Mouse (Mus musculus) kidney, adult 18-20 months (tissue): Measurements from ENCODE around the gene Btbd17.

Experiments
- DNase-seq: peaks from one replicate; pipeline ENCODE4 v3.0.0; 2021

The Btbd17 gene

DNA sequence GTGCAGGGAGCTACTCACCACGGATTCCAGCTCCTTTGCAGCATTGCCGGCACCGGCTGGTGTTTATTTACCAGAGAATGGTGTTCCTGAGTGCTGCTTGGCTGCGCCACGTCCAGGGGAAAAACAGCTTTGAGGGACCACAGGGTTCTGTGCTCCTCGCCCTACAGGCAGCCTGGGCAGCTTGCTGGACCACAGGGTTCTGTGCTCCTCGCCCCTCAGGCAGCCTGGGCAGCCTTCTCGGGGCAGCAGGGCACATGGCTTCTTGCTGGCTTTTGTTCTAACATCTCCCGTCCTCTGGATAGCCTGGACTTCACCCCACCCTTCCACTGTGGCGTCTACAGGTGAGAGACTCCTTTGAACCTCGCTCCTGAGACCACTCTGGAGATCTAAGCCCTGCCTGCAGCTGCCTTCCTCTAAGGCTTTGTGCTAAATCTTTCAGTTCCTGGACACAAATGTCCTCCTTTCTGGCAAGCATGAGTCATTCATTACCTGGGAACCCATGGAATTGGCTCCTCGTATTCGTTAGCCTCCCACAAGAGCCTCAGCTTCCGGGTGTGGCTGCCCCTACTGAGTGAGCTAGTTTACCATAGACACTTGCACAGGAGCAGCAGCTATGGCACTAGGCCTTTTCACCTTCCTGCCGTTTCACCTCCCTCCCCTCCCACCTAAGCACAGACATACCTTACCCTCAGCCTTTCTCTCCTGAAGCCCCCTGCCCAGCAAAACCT lies 7.0 kb upstream of the Btbd17 start:
- no peak for DNase-seq

DNA sequence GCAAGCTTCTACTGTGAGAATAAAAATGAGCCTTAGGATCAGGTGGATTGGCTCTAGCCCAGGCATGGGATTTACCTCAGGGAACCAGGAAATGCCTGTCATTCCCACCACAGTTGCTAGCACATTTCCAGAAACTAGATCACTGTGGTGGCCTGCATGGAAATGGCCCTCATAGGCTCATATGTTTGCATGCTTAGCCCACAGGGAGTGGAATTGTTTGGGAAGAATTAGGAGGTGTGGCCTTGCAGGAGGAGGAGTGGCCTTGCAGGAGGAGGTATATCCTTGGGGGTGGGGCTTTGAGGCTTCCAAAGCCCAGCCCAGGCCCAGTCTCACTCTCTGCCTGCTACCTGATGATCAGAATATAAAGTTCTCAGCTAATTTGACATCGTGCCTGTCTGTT lies 6.2 kb upstream of the Btbd17 start:
- no peak for DNase-seq

DNA sequence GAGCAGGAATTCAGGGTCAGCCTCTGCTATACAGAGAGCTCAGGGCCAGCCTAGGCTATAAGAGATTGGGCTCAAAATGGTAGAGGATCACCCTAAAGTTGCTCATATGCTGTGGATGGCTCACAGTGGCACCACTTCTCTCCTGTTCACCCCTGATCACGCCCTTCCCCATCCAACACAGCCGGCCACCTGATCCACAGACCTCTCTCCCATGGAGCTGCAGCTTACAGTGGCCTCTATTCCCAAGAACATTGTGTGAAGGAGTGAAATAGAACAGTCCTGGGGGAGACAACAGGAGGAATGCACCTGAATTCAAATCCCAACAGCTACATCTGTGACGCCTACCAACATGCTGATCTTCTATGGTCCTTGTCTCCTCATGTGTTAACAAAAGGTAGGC lies 2.9 kb upstream of the Btbd17 start, which contains the start of gene Gpr142:
TSS of gene Gpr142 (plus strand) at position 301 of the 400 bp plus-strand sequence.
- no peak for DNase-seq

DNA sequence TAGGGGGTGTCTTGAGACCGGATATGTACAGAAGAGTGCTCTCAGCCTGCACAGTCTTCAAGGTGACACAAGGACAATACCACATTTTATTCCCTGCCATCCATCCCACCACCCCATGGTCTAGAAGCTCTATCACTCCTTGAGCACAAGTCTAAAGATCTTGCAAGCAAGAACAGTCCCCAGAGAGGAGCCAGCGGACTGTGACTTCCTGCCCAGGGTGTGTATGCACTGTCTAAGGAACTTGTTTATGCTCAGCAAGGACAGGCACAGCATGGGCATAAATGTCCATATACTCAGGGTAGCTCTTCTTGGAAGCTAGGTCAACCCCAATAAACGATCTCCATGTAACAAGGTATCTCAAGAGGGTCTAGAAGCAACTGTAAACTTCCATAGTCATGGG lies 2.2 kb upstream of the Btbd17 start:
- DNase-seq = no peak

DNA sequence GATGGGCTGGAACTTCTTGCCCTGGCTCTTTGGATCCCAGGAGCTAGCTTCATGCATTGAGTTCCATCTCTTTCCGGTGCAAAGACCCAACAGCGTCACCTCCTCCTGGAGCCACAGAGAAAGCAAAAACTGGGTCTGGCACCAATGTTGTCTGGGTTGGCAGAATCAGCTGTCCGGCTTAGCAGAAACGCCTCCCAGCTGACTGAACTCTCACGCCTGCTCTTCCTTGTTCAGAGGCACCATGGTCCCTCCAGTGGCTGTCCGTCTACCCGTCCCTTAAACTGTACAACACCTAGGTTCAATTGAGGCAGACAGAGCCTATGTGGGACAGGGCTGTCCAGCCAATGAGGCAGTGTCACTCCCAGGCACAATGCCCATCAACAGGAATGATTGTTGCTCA lies 1.4 kb upstream of the Btbd17 start:
- DNase-seq = no peak

DNA sequence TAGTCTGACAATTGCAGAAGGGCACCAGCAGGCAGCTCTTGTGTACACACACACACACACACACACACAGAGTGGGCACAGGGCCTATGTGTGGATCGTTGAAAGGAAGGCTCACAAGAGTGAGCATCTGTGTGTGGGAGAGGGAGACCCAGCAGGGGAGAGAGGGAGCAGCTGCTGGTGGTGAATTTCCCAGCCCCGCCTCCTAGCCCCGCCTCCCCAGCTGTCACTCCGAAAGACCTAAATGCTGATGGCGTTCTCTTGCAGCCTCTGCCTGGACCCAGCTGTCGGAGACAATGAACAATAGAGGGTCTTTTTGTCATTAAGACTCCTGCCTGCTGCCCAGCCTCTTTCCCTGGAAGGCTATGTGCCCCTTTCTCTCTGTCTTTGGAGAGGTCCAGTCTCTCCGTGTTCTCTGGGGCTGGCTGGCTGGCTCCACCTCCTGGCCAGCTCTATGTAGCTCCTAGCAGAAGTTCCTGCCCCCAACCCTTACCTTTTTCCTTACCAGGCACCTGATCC lies 456 bp downstream of the Btbd17 start:
- DNase-seq = peak; percentile 53

DNA sequence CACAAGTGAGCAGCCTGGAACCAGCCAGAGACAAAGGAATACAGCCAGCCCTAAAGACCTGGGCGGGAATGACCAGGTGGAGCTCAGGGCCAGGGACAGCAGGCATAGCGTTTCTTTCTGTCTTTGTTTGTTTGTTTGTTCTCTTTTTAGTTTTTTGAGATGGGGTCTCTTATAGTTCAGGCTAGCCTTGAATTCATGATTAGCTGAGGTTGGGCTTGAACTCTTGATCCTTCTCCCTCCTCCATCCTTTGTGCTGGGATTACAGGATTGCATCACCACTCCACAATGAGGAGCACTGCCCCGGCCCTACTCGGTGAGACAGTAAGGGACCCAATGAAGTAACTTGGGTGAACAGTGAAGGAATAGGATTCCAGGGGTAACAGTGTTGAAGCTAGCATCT lies 1.1 kb downstream of the Btbd17 start:
- no peak for DNase-seq

DNA sequence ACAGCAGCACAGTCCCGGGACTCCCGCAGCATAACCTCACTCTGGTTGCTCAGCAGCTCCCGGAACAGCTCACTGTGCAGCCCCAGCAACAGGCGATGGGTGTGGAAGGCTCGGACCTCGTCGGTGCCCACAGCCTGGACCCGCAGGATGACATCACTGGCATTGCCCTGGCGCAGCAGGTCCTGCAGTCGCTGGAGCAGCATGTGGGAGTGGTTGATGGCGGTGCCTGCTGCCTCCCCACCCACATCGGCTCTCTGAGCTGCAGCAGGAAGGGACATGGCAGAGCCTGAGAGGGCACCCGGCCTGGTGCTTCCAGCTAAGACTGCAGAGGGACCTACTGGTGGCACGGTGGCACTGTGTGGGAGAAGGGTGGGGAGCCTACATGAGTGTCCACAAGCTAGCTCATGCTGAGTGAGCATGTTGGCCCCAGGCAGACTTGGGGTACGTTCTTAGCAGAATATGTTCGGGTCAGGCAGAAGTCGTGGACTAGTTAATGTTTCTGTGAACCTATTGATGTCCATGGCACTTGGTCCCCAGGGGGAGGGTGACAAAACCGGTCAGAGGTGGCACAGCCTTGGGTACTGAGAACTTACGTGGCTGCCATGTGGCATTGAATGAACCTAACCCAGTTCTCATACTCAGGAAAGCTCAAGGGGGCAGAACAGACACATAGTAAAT lies 1.7 kb downstream of the Btbd17 start:
- no peak for DNase-seq

DNA sequence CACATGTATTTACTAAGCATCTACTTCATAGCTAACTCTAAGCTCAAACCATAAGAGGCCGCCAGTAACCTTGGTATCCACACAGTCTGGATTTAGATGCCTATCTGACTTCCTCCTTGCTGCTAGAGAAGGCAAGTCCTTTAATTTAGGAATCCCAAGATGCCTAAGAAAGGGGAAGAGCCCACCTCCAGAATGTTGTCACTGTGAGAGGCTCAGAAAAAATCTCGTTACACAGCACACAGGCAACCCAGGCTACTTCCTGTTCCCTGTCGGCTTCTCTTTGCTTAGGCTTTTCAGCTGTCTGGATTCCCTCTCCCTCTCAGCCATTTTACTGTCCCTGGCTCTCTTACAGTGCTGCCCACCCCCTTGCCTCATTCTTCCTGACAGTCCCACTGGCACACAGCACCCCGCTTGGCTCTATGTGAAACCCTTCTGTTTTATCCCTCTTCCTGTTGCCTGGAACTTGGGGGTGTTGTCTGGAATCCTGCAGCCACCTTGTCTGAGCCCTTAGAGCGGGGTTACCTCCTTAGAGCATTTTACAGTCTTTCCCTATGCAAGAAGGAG lies 2.7 kb downstream of the Btbd17 start:
- no peak for DNase-seq

DNA sequence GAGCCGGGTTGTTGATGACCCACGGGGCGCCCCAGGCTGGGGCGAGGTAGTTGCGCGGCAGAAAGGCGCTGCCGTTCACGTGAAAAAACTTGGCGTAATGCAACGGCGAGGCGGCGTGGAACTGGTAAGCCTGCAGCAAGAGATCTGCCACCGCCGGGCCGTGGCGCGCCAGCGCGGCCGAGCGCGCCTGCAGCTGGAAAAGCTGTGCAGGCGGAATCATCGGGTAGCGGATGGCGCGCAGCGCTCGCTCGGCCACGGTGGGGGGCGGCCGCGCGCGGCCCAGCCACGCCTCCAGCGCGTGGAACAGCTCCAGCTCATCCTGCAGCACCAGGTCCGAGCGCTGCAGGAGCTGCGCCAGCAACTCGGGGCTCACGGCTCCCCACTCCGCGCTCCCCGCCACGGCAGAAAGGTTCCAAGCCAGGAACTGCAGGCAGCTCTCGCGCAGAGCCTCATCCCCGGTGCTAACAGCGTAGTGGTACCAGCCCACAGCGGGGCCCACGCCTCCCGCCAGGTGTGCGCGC lies 3.8 kb downstream of the Btbd17 start:
- no peak for DNase-seq

DNA sequence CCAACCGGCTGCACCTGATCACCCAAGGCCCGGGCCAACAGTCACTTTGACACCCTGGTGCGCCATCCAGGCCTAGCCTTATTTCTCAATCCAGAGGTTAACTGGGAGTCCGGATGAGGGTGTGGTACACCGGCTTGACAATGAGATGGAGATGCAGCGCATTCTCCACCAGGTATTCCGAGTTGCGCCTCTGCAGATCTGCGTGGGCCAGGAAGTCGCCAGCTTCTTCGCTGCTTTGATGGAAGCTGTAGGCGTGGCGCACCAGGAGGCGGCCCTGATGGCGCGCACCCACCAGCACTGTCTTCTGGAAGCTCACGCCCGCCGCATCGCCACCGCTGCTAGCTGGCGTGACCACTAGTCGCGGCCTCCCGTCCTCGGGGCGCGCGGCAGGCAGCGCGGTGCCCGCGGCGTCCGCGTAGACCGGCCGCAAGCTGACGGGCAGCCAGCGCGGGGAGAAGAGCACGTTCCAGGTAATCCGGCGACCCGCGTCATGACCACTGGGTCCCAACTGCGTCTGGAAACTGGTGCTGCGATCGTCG lies 4.3 kb downstream of the Btbd17 start:
- DNase-seq = no peak

DNA sequence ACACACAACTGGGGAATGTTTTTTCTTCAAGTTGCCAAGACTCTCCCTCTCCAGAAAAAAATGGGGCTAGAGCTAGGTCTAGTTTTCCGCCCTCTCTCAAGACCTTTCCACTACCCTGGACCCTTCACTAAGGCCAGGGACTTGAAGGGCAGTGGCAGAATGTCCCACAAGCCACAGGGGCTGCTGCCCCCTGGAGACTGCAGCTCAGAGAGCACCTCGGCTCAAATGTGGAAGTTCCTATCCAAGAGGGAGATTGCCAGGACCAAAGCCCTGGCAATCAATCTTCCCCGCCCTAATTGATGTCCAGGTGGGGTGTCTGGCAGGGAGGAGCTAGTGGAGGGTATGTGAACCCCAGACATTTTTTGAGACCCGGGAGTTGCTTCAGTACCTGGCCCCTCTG lies 4.9 kb downstream of the Btbd17 start:
- no peak for DNase-seq

DNA sequence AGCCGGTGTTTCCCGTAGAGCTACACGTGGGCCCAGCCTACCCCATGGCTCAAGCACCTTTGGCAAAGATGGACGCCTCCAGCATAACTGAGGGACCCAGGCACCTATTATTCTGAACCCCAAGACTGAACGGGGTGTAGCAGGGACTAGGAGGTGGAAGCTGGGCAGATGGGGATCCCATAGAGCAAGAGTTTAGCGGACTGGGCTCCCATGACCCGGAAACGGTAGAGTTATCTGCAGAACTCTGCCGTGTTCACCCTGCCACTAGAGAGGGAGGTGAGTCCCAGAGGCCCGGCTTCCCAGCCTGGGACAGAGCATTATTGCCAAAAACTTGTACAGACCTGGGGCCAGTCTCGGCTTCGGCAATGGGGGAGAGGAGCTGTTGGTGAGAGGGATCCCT lies 5.6 kb downstream of the Btbd17 start:
- no peak for DNase-seq

DNA sequence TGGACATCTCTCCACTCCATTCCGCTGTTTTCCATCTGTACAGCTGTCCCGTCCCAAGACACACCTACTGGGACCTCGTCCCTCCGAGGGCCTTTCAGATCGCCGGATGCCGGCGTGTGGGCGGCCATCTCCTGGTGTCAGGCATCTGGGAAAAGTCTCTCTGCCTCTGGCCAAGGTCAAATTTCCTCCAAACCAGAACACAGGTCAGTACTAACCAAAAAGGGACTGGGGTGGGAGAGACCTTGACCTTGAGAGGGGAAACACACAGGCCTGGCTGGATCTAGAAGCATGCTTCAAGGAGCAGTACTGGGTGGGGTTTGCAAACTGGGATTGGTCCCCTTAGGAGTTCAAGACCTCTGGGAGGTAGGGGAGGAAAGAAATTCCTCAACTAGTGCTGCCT lies 6.0 kb downstream of the Btbd17 start:
- no peak for DNase-seq

DNA sequence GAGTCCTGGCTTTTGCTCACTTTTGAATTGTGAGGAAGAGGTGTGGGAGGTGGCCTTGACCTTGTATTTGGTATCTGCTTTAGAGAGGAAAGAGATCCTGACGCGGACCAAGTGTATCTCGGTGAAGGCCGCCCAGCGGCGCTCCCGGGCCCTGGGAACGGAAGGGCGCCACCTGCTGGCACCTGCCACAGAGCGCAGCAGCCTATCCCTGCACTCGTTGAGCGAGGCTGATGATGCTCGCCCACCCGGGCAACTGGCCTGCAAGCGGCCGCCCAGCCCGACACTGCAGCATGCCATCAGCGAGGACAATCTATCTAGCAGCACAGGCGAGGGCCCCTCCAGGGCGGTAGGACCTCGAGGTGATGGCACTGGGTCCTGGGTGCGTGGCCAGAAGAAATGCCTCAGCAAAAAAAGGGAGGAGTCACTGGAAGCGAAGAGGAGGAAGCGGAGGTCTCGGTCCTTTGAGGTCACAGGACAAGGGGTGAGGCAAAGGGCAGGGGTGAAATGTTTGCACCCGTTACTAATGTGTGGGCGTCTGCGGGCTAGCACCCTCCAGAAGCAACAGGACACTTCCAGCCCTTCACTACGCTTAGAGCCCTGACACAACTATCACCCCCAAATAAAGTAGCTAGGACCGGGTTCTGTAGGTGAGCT lies 6.6 kb downstream of the Btbd17 start:
- peak; percentile 77 for DNase-seq

DNA sequence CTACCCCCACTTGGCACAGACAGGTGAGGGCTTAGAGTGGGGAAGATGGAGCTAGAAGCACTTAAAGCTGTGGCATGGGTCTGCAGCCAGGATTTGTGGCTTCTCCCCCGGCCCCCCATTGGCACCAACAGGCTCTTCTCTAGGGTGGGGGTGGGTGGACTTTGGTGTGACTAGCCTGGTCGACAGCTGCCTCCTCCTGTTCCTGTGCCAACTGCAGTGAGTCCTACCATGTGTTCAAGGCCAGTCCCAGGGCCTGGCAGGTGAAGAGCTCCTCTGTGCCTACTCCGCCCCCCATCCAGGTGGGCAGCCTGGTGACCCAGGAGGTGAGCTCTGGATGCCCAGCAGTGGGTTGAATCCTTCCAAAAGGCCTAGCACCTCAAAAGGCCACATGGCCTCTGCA lies 8.1 kb downstream of the Btbd17 start:
- no peak for DNase-seq

DNA sequence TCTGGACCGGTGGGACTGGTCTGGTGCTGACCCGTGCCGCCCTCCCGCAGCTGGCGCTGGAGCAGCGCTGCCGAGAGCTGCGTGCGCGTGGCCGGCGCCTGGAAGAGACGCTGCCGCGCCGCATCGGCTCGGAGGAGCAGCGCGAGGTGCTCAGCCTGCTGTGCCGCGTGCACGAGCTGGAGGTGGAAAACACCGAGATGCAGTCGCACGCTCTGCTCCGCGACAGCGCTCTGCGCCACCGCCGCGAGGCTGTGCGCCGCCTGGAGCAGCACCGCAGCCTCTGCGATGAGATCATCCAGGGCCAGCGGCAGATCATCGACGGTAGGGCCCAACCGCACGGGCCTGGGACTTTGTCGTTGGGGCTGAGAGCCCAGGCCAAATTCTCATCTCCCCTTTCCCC lies 9.4 kb downstream of the Btbd17 start:
- no peak for DNase-seq

DNA sequence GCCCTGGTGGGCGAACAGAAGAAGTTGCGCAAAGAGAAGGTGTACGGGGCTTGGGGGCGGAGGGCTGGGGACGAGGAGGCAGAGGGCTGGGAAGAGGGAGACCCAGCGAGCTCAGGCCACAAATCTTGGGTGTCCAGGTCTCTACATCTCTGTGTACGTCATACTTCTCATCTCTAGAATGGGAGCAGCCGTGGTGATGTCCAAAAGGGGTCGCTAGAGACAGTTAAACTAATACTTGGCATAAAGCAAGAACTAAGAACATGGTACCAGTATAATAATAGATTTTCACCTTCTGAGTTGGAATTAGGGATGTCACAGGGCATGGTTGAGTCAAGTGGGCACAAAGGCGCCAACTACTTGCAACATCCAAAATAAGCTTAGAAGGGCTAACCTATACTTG lies 9.9 kb downstream of the Btbd17 start:
- no peak for DNase-seq

DNA sequence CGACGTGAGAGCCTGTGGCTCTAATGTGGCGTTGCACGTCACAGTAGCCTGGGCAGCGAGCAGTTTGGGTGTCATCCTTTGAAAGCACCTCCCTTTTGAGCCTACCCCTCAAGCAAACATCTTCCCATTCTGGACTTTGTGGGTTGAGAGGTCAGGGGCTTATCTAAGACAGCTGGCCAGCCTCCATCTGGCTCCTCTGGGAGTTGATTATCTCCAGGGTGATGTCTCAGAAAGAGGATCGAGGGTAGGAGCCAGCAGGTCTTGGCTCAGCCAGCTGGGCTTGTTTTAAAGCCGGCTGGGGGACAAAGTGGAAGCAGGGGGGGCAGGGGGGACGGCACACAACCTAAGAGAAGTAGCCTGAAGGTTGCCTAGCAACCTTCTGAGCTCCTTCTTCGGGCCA lies 15.7 kb downstream of the Btbd17 start:
- DNase-seq = no peak

DNA sequence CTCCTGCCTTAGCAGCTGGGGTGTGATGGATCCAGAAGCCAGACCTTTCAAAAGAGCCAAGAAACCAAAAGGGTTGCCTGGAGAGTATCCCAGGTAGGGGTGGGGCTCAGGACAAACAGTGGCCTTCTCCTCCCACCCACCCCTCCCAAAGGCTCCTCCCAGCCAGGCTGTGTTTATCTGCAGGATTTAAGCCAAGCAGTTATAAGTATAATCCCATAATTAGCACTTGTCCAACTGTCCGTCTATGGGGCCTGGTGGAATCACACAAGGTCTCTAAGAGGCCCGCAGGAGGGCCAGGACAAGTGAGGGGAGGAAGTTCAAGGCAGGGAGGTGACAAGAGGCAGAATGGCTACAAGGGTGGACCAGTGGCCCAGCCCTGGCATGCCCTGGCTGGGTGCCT lies 23.8 kb downstream of the Btbd17 start:
- DNase-seq = no peak

DNA sequence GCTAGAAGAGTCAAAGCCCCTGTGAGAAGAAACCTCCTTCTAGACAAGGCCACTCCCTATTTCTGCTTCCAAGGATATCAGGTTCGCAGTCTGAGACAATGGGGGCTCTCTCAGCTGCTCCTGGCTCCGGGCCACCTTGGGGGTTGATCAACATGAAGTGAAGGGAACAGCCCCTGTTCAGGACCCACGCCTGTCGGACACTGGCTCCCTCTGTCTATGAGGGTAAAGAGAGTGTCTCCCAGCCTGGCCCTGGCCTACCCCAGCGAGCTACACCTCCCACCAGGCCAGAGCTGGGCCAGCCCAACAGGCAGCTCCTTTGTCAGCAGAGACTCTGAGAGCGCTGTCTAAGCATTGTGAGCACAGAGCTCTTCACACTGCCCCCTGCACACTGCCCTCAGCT lies 25.8 kb downstream of the Btbd17 start:
- no peak for DNase-seq

DNA sequence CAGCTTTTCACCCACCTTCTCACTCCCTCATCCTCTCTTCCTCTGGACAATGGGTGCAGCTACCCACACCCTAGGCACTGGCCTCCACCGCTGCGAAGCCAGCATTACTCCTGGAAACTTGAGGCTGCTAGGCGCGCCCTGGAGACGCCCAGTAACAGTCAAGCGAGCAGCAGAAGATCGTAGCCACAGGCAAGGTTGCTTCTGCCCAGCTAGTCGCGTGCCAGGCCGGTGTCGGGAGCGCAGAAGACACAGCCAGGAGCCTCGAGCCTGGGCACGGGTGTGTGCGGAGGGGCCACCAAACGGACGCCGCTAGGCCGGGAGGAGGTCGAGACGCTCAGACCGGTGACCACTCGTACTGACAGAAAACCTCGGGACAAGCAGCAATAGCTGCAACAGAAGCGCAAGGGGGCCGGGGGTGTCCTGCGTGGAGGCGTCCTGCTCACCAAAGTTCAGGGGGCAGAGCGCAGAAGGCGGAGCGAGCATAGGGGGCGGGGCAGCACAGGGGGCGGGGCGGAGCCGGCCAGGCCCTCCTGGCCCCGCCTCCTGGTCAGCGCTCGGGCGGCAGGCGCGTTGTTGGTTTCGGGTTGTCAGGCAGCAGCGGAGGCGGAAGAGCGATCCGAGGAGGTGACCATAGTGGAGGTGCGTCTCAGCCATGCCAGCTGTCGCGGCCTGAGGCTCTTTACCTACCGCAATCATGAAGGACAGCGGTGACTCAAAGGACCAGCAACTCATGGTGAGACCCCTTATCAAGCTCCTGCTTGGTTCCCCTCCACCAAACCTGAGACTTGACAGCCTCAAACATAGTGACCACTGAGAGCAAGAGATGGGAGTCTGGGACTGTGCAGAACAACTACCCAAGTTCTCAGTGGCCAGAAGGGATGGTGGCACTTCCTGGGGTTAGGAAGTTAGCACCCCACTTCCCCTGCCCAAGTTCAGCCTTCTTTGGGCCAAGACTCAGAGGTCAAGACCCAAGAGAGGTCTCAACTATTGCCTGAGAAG lies 30.6 kb downstream of the Btbd17 start, which contains the start of gene Kif19a:
TSS of gene Kif19a (plus strand) at position 569 of the 999 bp plus-strand sequence.
- peak; percentile 66 for DNase-seq
